10 mouse cellular contexts compared by ENCODE assay signal in genomic region chr3:60531286-60531685, GRCm38 (mm10). TPM values are rescaled to one million over a fixed set of nuclear protein-coding genes. Genes with fewer than 3 reads are reported as not detected.
DNase-seq lines count a peak whose midpoint lies in the region; ATAC-seq and TF ChIP-seq lines count a peak whose summit lies in the region.
"Had no signal": no experiment of that assay in that cellular context is flagged by ENCODE, and none has a peak within 500 bp of the region (broad histone marks: within the 10 kb centered on the region; RNA-seq: fewer than 3 reads in every experiment).

No protein-coding gene starts in this region.

- intact Hi-C loops in heart, postnatal 25 days (cut with DNase I) = no loop called here

- DNase-seq in heart, postnatal 25 days (ENCODE audit: low spot score) = no peak
- no peak for DNase-seq in lung, postnatal 10 days
- no peak for DNase-seq in midbrain, postnatal 0 days (ENCODE audit: low spot score)
- DNase-seq: adrenal gland, adult 8-10 months; thymus, adult 2 months had no signal

- TF ChIP-seq CTCF in midbrain, postnatal 0 days (IDR thresholded peaks at IDR 0.05) = no peak
- TF ChIP-seq CTCF in intestine, postnatal 0 days (IDR thresholded peaks at IDR 0.05; ENCODE audit: low read depth) = no peak

- WGBS in heart, embryonic 12.5 days = 61% methylated on average over 5 of the region's 5 CpGs
- WGBS in lung, embryonic 16.5 days = 37% methylated on average over 5 of the region's 5 CpGs
- 39% methylated on average over 5 of the region's 5 CpGs for WGBS in forebrain, embryonic 16.5 days
- 59% methylated on average over 5 of the region's 5 CpGs for WGBS in midbrain, postnatal 0 days
- 67% methylated on average over 5 of the region's 5 CpGs for WGBS in intestine, postnatal 0 days
- 61% methylated on average over 5 of the region's 5 CpGs for WGBS in intestine, embryonic 16.5 days

- H3K4me2 ChIP-seq in heart, embryonic 12.5 days = peak overlapping the region; percentile 39; the same call in 1 of the 2 replicates
- peak overlapping the region; percentile 23 for H3K4me2 ChIP-seq in lung, embryonic 16.5 days (ENCODE audit: low read depth, low read length)
- H3K4me2 ChIP-seq in forebrain, embryonic 16.5 days (ENCODE audit: low read length) = peak overlapping the region; percentile 25
- H3K4me2 ChIP-seq in midbrain, postnatal 0 days (ENCODE audit: low read depth, low read length, poor library complexity, severe bottlenecking) = peak overlapping the region; percentile 48
- H3K4me2 ChIP-seq in intestine, postnatal 0 days (replicated peaks; ENCODE audit: low read depth) = no peak overlapping the region
- no peak overlapping the region for H3K4me2 ChIP-seq in intestine, embryonic 16.5 days (ENCODE audit: low read depth, low read length)

- peaks cover 53% of the 10 kb centered on the region for H3K4me1 ChIP-seq in heart, embryonic 12.5 days (replicated peaks)
- peaks cover 51% of the 10 kb centered on the region for H3K4me1 ChIP-seq in lung, embryonic 16.5 days (replicated peaks; ENCODE audit: control insufficient read depth, insufficient read depth, low read length)
- H3K4me1 ChIP-seq in forebrain, embryonic 16.5 days (replicated peaks; ENCODE audit: control insufficient read depth, insufficient read depth, low read length) = peaks cover 17% of the 10 kb centered on the region
- H3K4me1 ChIP-seq in midbrain, postnatal 0 days (ENCODE audit: insufficient read depth, low read length) = peaks cover 9% of the 10 kb centered on the region; the same call in 1 of the 2 replicates
- H3K4me1 ChIP-seq in intestine, postnatal 0 days (replicated peaks; ENCODE audit: control insufficient read depth, insufficient read depth, low read length) = peaks cover 11% of the 10 kb centered on the region; the same call in 1 of the 2 replicates
- peaks cover 35% of the 10 kb centered on the region for H3K4me1 ChIP-seq in intestine, embryonic 16.5 days (ENCODE audit: control insufficient read depth, insufficient read depth, low read length)

- H3K9me3 ChIP-seq in heart, embryonic 12.5 days (replicated peaks) = no peaks in the 10 kb centered on the region
- no peaks in the 10 kb centered on the region for H3K9me3 ChIP-seq in lung, embryonic 16.5 days (ENCODE audit: control insufficient read depth, low read length)
- H3K9me3 ChIP-seq in forebrain, embryonic 16.5 days (ENCODE audit: control insufficient read depth, low read length) = no peaks in the 10 kb centered on the region
- H3K9me3 ChIP-seq in midbrain, postnatal 0 days (ENCODE audit: low read length) = no peaks in the 10 kb centered on the region
- H3K9me3 ChIP-seq in intestine, postnatal 0 days (ENCODE audit: control insufficient read depth) = no peaks in the 10 kb centered on the region
- no peaks in the 10 kb centered on the region for H3K9me3 ChIP-seq in intestine, embryonic 16.5 days (ENCODE audit: control insufficient read depth, low read length)

- H3K9ac ChIP-seq in heart, embryonic 12.5 days = no peak overlapping the region
- H3K9ac ChIP-seq in lung, embryonic 16.5 days (ENCODE audit: low read length) = no peak overlapping the region
- no peak overlapping the region for H3K9ac ChIP-seq in forebrain, embryonic 16.5 days (replicated peaks; ENCODE audit: low read depth, low read length)
- peak overlapping the region; percentile 20; the same call in 1 of the 2 replicates for H3K9ac ChIP-seq in midbrain, postnatal 0 days (replicated peaks; ENCODE audit: low read length, poor library complexity, severe bottlenecking)
- no peak overlapping the region for H3K9ac ChIP-seq in intestine, postnatal 0 days (ENCODE audit: low read depth, low read length)
- H3K9ac ChIP-seq in intestine, embryonic 16.5 days (ENCODE audit: low read depth, low read length) = no peak overlapping the region

- H3K27me3 ChIP-seq in heart, embryonic 12.5 days (replicated peaks) = no peaks in the 10 kb centered on the region
- no peaks in the 10 kb centered on the region for H3K27me3 ChIP-seq in lung, embryonic 16.5 days (ENCODE audit: control insufficient read depth, insufficient read depth, low read depth, low read length)
- H3K27me3 ChIP-seq in forebrain, embryonic 16.5 days (replicated peaks; ENCODE audit: control insufficient read depth, insufficient read depth, low read length) = no peaks in the 10 kb centered on the region
- no peaks in the 10 kb centered on the region for H3K27me3 ChIP-seq in midbrain, postnatal 0 days (ENCODE audit: insufficient read depth, low read length)
- H3K27me3 ChIP-seq in intestine, postnatal 0 days (replicated peaks; ENCODE audit: control insufficient read depth, insufficient read depth, low read length) = no peaks in the 10 kb centered on the region
- no peaks in the 10 kb centered on the region for H3K27me3 ChIP-seq in intestine, embryonic 16.5 days (replicated peaks; ENCODE audit: control insufficient read depth, insufficient read depth, low read length)

- no peak overlapping the region for H3K4me3 ChIP-seq in heart, embryonic 12.5 days
- peak overlapping the region; percentile 23; the same call in 1 of the 2 replicates for H3K4me3 ChIP-seq in lung, embryonic 16.5 days (ENCODE audit: low read length)
- no peak overlapping the region for H3K4me3 ChIP-seq in forebrain, embryonic 16.5 days (replicated peaks; ENCODE audit: low read length)
- peak overlapping the region; percentile 21 for H3K4me3 ChIP-seq in midbrain, postnatal 0 days (ENCODE audit: low read depth, low read length)
- H3K4me3 ChIP-seq in intestine, postnatal 0 days (ENCODE audit: low read depth, low read length) = no peak overlapping the region
- H3K4me3 ChIP-seq in intestine, embryonic 16.5 days (ENCODE audit: low read length) = no peak overlapping the region

- no peaks in the 10 kb centered on the region for H3K36me3 ChIP-seq in heart, embryonic 12.5 days
- no peaks in the 10 kb centered on the region; the same call in 1 of the 2 replicates for H3K36me3 ChIP-seq in lung, embryonic 16.5 days (ENCODE audit: control insufficient read depth, insufficient read depth, low read length)
- H3K36me3 ChIP-seq in forebrain, embryonic 16.5 days (ENCODE audit: control insufficient read depth, insufficient read depth) = no peaks in the 10 kb centered on the region
- H3K36me3 ChIP-seq in midbrain, postnatal 0 days (ENCODE audit: insufficient read depth, low read length) = no peaks in the 10 kb centered on the region
- H3K36me3 ChIP-seq in intestine, postnatal 0 days (ENCODE audit: control insufficient read depth, insufficient read depth) = no peaks in the 10 kb centered on the region
- no peaks in the 10 kb centered on the region for H3K36me3 ChIP-seq in intestine, embryonic 16.5 days (ENCODE audit: control insufficient read depth, insufficient read depth, low read length)

- ATAC-seq in heart, embryonic 12.5 days (ENCODE audit: insufficient number of reproducible peaks, low FRiP score) = no peak
- no peak for ATAC-seq in lung, embryonic 16.5 days (ENCODE audit: low read depth)
- ATAC-seq in forebrain, embryonic 16.5 days = no peak
- no peak for ATAC-seq in midbrain, postnatal 0 days (ENCODE audit: low FRiP score)
- no peak for ATAC-seq in intestine, postnatal 0 days
- no peak for ATAC-seq in intestine, embryonic 16.5 days

- H3K27ac ChIP-seq in heart, embryonic 12.5 days (ENCODE audit: poor library complexity, severe bottlenecking) = peak overlapping the region; percentile 71; the same call in 1 of the 2 replicates
- peak overlapping the region; percentile 53 for H3K27ac ChIP-seq in lung, embryonic 16.5 days (ENCODE audit: low read length)
- no peak overlapping the region for H3K27ac ChIP-seq in forebrain, embryonic 16.5 days (ENCODE audit: low read length)
- no peak overlapping the region for H3K27ac ChIP-seq in midbrain, postnatal 0 days (ENCODE audit: low read depth, low read length)
- H3K27ac ChIP-seq in intestine, postnatal 0 days (ENCODE audit: low read depth, low read length) = no peak overlapping the region
- no peak overlapping the region for H3K27ac ChIP-seq in intestine, embryonic 16.5 days (ENCODE audit: low read length)

RNA-seq across cellular contexts. Expression of gene Mbnl1, which starts 58.7 kb away (rescaled TPM):
- 77.4 and 78.4 TPM in 2 replicates for polyA plus RNA-seq in heart, embryonic 12.5 days (2016; fragmentation: Nextera tagmentation; extraction: Ambion mirVana)
- 100 to 1,000 TPM; 191 to 197 TPM for total RNA-seq in heart, postnatal 25 days (2021)
- polyA plus RNA-seq in lung, embryonic 16.5 days (2015; fragmentation: Nextera tagmentation; extraction: Ambion mirVana) = 180 and 188 TPM in 2 replicates
- 47.0 and 52.0 TPM in 2 replicates for polyA plus RNA-seq in forebrain, embryonic 16.5 days (2015; fragmentation: Nextera tagmentation; extraction: Ambion mirVana)
- total RNA-seq in midbrain, postnatal 0 days (2014; rRNA removed) = 85.9 and 86.0 TPM in 2 replicates
- 46.8 and 55.9 TPM in 2 replicates for polyA plus RNA-seq in midbrain, postnatal 0 days (2015; fragmentation: Nextera tagmentation; extraction: Ambion mirVana)
- polyA plus RNA-seq in intestine, postnatal 0 days (2015; fragmentation: Nextera tagmentation; extraction: Ambion mirVana) = 54.6 and 55.5 TPM in 2 replicates
- polyA plus RNA-seq in intestine, embryonic 16.5 days (2015; fragmentation: Nextera tagmentation; extraction: Ambion mirVana) = 94.3 and 98.2 TPM in 2 replicates

Comparison
In these comparisons a context has a peak if more than half of its experiments do, and no peak if none do; other contexts are left out.
1. H3K27ac ChIP-seq: peak in heart, embryonic 12.5 days (single experiment) and lung, embryonic 16.5 days (single experiment); none in forebrain, embryonic 16.5 days (single experiment), midbrain, postnatal 0 days (single experiment), intestine, postnatal 0 days (single experiment) and intestine, embryonic 16.5 days (single experiment).
2. H3K4me2 ChIP-seq: peak in heart, embryonic 12.5 days (single experiment), lung, embryonic 16.5 days (single experiment), forebrain, embryonic 16.5 days (single experiment) and midbrain, postnatal 0 days (single experiment); none in intestine, postnatal 0 days (single experiment) and intestine, embryonic 16.5 days (single experiment).
3. H3K4me3 ChIP-seq: peak in lung, embryonic 16.5 days (single experiment) and midbrain, postnatal 0 days (single experiment); none in heart, embryonic 12.5 days (single experiment), forebrain, embryonic 16.5 days (single experiment), intestine, postnatal 0 days (single experiment) and intestine, embryonic 16.5 days (single experiment).